Mouse (Mus musculus): ENCODE results near the gene Olfr1395.

Olfr1395 gene

GRCm38 (mm10) chr11:49141974-49142373 lies at the start of gene Olfr1395:
Gene Olfr1395, plus strand, starts transcription at chr11:49142274.
- DNase-seq, result no peak

DNA sequence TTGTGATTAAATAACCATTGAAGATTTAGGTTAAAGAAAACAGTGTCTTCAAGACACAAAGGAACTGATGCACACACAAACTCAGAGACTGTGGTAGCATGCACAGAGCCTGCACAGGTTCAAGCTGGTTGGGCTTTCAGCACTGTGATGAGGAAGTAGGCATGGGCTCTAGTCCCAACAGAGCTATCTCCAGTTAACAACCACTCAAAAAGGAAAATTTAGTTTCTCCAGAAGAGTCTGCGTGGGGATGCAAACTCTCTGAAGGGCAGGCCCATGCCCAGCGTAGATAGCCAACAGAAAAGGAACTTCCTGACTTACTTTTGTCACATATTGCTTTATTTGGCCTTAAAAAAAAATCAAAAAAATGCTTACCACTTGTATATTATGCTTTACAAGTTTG lies 49.3 kb upstream of the Olfr1395 start:
- no peak for DNase-seq

DNA sequence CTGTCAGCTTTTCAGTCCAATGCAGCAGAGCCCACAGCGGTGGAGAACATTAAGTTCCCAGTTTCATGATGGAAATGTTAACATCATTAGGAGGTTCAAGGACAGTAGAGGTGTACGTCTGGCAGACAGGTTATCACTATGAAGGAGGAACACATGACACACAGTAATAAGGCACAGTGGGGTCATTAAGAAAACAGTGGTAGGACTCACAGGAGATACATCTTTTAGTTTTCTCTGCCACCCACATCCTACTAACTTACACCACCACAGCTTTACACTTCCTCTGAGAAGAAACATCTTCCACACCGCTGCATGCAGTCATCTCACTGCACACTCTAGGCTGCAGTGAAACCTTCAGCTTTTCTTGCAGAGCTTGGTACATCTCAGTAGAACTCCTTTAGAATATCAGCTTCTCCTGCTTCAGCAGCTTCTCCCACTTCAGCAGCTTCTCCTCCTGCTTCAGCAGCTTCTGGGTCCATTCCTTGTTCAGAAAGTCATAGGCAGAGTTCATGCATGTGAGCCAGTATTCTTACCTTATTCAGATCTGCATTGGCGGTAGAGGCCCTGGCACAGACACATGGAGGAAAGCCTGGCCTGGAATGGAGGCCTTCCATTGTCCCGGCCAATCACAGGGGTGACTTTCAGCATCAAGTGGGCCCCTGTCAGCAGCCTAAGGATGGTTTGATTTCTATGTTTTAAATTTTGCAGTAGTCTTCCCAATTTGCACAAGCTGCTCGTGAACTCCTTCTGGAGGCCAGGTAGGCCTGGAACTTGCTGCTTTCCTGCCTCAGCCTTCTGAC lies 48.0 kb upstream of the Olfr1395 start:
- DNase-seq, result no peak

GRCm38 (mm10) chr11:49095367-49095766 lies 46.7 kb upstream of the Olfr1395 start:
- no peak for DNase-seq

DNA sequence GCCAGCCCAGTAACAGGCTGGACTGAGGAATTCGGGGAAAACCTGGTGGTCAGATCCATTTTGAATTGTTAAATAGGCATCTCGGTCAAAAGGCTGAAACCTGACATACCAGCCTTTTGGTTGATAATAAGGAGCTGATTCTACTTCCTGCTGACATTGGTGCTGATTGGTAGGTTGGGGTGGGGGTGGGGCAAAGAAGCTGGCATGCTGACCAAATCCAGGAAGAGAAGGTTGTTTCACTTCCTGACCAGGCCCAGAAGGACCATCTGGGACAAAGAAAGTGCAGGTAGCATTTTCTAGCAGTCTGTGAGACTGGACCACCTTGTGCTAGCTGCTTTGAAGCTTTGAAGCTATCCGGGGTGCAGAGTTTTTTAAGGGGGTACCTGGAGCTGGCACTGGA lies 41.7 kb upstream of the Olfr1395 start:
- no peak for DNase-seq

DNA sequence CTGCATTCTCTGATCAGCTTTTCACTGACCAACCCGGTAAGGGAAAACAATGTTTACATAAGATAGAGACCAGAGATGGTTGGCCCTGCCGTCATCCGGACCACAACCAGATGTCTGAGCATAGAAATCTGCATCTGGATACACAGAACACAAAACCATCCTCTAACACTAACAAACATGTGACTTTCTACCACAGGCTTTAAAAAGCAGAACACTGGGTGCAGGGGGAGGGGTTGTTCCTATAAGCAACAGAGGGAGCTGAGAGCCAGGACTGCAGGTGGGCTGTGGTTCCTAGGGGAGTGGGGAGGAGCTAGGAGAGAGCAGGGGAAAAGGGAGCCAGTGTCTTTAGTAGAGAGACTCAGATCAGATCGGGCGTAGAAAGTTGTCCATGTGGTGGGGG lies 40.6 kb upstream of the Olfr1395 start:
- no peak for DNase-seq

DNA sequence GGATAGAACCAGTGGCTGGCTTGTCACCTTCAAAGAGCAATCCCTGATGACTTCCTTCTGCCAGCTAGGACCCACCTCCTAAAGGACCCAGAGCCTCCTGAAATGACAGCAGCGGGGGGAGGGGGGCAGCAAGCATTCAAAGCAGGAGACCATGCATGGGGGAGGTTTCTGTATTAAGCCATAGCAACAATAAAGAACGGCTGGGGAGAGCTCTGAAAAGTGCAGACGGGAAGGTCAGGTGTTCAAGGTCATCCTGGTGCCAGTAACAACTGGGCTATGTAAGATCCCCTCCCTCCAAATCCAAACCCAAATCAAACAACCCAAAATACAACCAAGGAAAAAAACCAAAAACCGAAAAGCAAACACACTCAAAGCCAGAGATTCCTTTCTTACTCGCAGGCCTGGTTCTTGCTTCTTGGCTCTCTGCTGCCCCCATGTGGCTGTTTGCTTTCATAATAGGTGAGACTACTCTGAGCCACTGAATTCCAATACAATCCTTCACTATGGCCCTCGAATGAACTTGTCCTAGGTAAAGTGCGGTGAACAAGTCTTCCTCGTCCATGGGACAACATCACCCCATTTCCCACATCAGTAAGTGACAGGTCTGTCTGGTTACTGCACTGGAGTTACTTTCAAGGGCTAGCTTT lies 38.9 kb upstream of the Olfr1395 start:
- DNase-seq, result peak; percentile 78 to 82

DNA sequence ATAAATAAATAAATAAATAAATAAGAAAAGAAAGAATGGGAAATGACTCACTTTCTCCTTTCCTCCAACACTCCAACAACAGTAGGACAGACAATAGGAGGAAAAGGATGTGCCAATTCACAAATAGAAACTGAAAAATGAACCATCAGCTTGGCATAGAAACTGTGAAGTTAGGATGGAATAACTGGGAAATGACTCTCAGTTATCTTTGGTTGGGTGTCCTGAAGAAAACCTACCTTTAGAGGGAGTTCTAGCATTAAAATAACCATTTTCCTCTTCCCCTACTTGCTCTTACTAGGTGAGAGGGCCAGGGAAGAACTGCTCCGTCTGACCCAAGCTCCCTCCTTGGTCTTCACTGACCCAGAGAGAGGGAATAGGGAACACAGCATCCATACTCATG lies 36.3 kb upstream of the Olfr1395 start:
- no peak for DNase-seq

DNA sequence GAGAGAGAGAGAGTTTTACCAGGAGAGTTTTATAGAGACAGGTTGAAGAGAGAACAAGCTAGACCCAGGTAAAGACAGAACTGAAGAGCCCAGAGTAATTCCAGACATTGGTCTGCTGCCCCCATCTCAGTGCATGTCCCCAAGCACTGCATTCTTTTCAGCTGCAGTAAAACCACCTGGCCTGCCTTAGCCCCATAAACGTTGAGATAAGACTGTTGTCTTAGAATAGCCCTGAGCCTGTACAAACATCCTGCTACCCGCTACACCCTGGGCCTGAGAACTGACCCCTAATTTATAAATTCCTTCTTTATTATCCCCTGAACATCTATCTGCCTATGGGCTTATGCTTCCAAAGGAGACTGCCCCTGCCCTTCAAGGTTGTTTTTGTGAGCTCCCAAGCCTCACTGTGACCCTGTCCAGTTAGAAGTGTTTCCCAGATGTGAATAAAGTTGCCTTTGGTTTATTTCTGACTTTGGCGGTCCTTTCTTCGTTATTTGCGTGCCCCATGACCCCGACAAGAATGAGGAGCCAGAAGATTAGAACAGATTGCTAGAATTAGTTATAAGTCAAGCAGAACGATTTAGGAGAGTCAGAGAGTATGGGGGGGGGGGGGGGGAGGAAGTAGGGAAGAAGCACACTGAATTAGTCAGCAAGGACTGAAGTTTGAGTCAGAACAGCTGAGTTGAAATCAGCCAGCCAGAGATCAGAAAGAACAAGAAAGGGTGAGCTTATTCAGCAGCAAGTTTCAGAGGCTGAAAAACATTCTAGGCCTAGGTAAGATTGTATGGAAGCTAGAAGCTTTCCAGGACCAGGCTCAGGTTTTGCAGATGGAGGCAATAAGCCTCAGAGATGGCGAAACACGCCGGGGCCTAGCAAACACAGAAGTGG lies 34.2 kb upstream of the Olfr1395 start:
- no peak for DNase-seq

- no peak for DNase-seq
These were observed 33.2 kb upstream of the Olfr1395 start for GRCm38 (mm10) chr11:49108833-49109232.

- no peak for DNase-seq
These were observed 31.1 kb upstream of the Olfr1395 start for GRCm38 (mm10) chr11:49111000-49111399.

GRCm38 (mm10) chr11:49112624-49113219 lies 29.4 kb upstream of the Olfr1395 start:
- no peak for DNase-seq

DNA sequence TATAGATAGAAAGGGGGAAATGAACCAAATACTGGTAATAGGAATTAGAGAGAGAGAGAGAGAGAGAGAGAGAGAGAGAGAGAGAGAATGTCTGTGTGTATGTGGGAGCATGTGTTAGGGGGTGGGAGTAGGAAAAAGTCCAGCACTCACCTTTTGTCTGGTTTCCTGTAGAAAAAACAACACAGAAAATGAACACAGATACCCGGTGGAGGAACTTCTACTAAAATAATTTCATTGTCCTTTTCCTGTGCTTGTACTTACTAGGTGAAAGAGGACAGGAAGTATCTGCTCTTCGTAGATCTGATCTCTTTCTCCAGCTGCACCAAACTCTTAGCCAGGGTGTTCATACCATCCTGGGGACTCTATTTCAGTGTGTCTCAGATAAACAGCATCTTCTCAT lies 27.9 kb upstream of the Olfr1395 start:
- DNase-seq, result no peak

DNA sequence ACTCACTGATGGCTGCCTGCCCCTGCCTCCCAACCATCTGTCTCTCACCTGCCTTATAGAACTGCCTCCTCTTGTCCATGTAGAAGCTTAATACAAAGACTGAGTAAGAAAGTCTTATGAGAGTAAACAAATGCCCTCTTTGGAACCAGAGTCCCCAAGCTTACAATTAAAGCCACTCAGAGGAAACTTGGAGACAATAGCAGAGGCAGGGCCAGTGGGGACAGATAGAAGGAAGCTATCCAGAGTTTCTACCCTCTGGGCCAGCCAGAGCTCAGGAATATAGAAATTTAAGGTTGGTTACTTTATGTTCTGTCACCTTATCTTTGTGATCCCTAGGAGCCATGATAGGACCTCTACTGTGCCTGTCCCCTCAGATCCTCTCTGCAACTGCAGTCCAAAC lies 27.3 kb upstream of the Olfr1395 start, which contains the start of gene Olfr1396:
TSS of gene Olfr1396 (minus strand) at position 101 of the 400 bp plus-strand sequence.
- no peak for DNase-seq

DNA sequence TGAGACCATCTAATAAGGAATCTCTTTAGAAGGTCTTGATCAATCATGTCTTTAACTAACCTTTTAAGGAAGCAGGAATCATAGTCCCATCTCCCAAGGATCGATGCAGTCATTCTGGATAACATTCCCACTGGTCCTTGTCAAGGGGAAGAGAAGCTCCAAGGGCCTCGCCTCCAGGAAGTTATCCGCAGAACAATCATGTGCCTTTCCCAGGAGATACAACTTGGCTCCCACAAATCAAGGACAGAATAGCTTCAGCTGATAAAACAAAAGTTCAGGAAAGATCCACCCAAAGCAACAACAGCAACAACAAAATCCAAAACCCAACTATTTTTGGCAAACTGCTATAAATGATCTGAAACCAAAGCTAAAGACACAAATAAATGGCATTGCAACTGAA lies 22.4 kb upstream of the Olfr1395 start:
- no peak for DNase-seq

DNA sequence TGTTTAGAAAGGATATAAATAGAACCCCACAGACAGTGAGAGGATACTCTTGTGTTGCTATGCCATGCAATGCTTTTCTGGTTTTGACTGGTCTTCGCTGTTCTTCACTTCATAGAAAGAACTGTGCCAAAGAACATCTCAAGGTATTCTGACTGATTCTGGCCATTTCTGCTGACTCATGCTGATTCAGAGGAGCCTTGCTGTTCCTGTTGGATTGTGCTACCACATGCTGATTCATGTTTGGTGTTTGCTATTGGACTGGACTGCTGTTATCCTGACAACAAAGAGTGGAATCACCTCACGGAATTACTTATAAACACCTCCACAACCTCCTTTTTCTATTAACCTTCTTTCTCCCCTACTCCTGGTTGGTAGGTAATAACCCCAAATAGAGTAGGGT lies 17.9 kb upstream of the Olfr1395 start:
- no peak for DNase-seq

- DNase-seq, result no peak
These were observed 12.0 kb downstream of the Olfr1395 start, which contains the start of gene Olfr1394 for GRCm38 (mm10) chr11:49154077-49154476. Gene Olfr1394, plus strand, starts transcription at chr11:49154377.

GRCm38 (mm10) chr11:49156821-49157814 lies 15.0 kb downstream of the Olfr1395 start:
- no peak for DNase-seq

GRCm38 (mm10) chr11:49168839-49169611 lies 27.0 kb downstream of the Olfr1395 start:
- DNase-seq, result no peak

DNA sequence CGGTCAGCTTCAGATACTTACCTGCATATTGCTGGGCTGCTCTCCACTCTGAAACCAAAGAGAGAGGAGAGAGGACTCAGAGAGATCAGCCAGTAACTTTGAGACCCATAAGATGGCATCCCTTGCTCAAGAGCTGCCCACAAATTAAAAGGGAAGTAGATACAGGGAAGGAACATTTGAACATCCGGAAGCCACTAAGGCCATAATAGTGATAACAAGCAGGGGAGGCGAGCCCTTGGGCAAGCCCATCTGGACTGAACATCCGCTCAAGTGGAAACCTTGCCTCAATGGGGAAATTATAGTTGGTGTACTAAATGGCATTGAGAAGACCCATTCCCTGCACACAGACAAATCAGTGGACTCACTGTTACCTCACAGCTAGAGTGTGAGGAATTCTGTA lies 28.5 kb downstream of the Olfr1395 start:
- no peak for DNase-seq

- DNase-seq, result no peak
These were observed 33.3 kb downstream of the Olfr1395 start for GRCm38 (mm10) chr11:49175345-49175744.
